Mouse (Mus musculus) heart, embryonic 14.5 days (tissue): ENCODE data around the gene Pfpl. TPM values are rescaled to one million over a fixed set of nuclear protein-coding genes. Genes with fewer than 3 reads are reported as not detected.

Experiments
- ATAC-seq: fragments of 200-750 bp; cut with Nextera tagmentation; 2 replicates; pipeline ENCODE4 v1.8.0; 2017; ENCODE audit warnings: low read depth, moderate TSS enrichment; ENCODE audit not compliant: insufficient number of reproducible peaks, insufficient read depth, low FRiP score
- H3K27ac ChIP-seq, 2 experiments: fragments of 200-500 bp in 1 of 2; fragments of 300-500 bp in 1 of 2; sonication (generic) in 1 of 2; replicated peaks in 1 of 2; 2 replicates each; pipeline ENCODE4 v1.5.1; 2012 to 2014; ENCODE audit warnings: low read depth in 2 of 2, low read length in 2 of 2, control low read depth in 1 of 2, mild to moderate bottlenecking in 1 of 2, mixed read lengths in 1 of 2; ENCODE audit not compliant: control insufficient read depth in 1 of 2, insufficient read depth in 1 of 2
- H3K27me3 ChIP-seq: fragments of 300-500 bp; sonication (generic); 2 replicates; pipeline ENCODE4 v1.6.1; 2014; ENCODE audit warnings: mild to moderate bottlenecking, low read length, control low read depth; ENCODE audit not compliant: control insufficient read depth, insufficient read depth
- H3K36me3 ChIP-seq: fragments of 300-500 bp; sonication (generic); 2 replicates; pipeline ENCODE4 v1.6.1; 2014; ENCODE audit warnings: mild to moderate bottlenecking, control low read depth, low read length, mixed read lengths; ENCODE audit not compliant: control insufficient read depth, insufficient read depth
- H3K4me1 ChIP-seq, 2 experiments: fragments of 200-500 bp in 1 of 2; fragments of 300-500 bp in 1 of 2; sonication (generic) in 1 of 2; 2 replicates each; pipeline ENCODE4 v1.6.1; 2012 to 2014; ENCODE audit warnings: low read length in 2 of 2, control low read depth in 1 of 2, mixed read lengths in 1 of 2; ENCODE audit not compliant: control insufficient read depth in 2 of 2, insufficient read depth in 2 of 2
- H3K4me2 ChIP-seq: fragments of 300-500 bp; sonication (generic); 2 replicates; pipeline ENCODE4 v1.6.1; 2014; ENCODE audit warnings: mild to moderate bottlenecking, low read length
- H3K4me3 ChIP-seq, 2 experiments: fragments of 200-500 bp in 1 of 2; fragments of 300-500 bp in 1 of 2; sonication (generic) in 1 of 2; 2 replicates each; pipeline ENCODE4 v1.5.1; 2012 to 2014; ENCODE audit warnings: low read length in 2 of 2, mild to moderate bottlenecking in 2 of 2, control low read depth in 1 of 2, low read depth in 1 of 2, moderate library complexity in 1 of 2; ENCODE audit not compliant: control insufficient read depth in 1 of 2, insufficient read depth in 1 of 2
- H3K9ac ChIP-seq: fragments of 300-500 bp; sonication (generic); 2 replicates; pipeline ENCODE4 v1.6.1; 2014; ENCODE audit warnings: mild to moderate bottlenecking, low read length
- H3K9me3 ChIP-seq: fragments of 300-500 bp; sonication (generic); 2 replicates; pipeline ENCODE4 v1.6.1; 2016; ENCODE audit warnings: low read length, control low read depth; ENCODE audit not compliant: control insufficient read depth
- WGBS: fragments of 180-500 bp; shearing (Covaris S2); extraction: QIAGEN DNeasy Blood & Tissue Kit; methylation state at CpG from one replicate; pipeline ENCODE4 v1.1.7; 2014; 5-methylcytosine and 5-hydroxymethylcytosine counted together
- polyA plus RNA-seq: library from polyadenylated mRNA; unstranded; fragments of >200 nt; fragmentation: Nextera tagmentation; extraction: Ambion mirVana; gene quantifications from 2 replicates; pipeline ENCODE4 v1.2.1, GENCODE M21; 2014

Pfpl gene
- polyA plus RNA-seq, 1 experiment from 2014 or later = not detected

DNA sequence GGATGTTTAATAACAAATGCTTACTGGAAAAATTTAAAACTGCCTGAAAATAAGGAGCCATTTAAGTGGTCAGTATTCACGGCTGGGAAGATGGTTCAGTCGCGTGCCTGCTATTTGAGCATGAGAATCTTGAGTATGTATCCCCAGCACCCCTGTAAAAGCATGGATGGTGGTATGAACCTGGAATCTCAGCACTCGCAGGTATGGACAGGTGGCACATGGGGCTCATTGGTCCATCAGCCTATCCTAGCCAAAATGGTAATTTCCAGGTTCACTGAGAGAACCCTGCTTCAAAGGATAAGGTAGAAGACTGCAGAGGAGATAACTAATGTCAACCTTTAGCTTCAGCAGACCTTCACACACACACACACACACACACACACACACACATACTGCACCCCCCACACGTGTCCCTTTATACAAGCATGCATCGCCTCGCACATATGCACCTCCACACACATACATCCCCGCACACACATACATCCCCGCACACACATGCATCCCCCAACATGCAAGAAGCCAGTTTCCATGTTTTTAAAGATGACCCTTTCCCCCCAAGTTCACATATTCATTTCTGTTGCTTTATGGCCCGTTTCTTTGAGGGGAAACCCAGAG, 37.9 kb downstream of the Pfpl start:
- no peaks in the 10 kb centered on the region for H3K36me3 ChIP-seq
- H3K27ac ChIP-seq = no peak overlapping the region
- WGBS = 89% methylated on average over 10 of the region's 10 CpGs
- no peaks in the 10 kb centered on the region for H3K9me3 ChIP-seq
- H3K27me3 ChIP-seq = no peaks in the 10 kb centered on the region
- peaks cover 6 to 11% of the 10 kb centered on the region in 2 experiments; a peak in 3 of 4 replicates for H3K4me1 ChIP-seq
- no peak overlapping the region for H3K4me2 ChIP-seq
- ATAC-seq = no peak
- H3K9ac ChIP-seq = no peak overlapping the region
- no peak overlapping the region for H3K4me3 ChIP-seq

DNA sequence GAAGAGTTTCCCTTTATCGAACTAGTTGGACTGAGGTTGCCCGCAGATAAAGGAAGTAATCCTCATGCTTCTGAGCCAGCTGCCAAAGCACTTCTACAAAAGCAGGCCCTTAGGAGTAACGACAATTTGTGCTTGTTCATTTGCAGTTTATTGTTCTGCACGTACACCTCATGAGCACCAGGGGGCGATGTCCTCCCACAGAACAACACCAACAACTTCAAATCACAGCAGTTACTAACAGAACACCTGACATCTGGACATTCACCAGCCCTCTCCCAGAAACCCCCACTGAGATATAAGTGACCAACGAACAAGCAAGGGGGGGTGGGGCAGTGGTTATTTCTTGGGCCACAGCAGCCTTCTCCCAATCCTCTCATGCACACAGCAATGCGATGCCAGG, 38.5 kb downstream of the Pfpl start:
- Histone ChIP-seq H3K4me3 (no peak overlapping the region), H3K27me3 (no peaks in the 10 kb centered on the region), H3K4me2 (no peak overlapping the region), H3K27ac (no peak overlapping the region), H3K4me1 (peaks cover 6 to 11% of the 10 kb centered on the region in 2 experiments; a peak in 3 of 4 replicates), H3K9me3 (no peaks in the 10 kb centered on the region), H3K36me3 (no peaks in the 10 kb centered on the region), H3K9ac (no peak overlapping the region)
- 21% methylated on average over 7 of the region's 7 CpGs for WGBS
- ATAC-seq = no peak

DNA sequence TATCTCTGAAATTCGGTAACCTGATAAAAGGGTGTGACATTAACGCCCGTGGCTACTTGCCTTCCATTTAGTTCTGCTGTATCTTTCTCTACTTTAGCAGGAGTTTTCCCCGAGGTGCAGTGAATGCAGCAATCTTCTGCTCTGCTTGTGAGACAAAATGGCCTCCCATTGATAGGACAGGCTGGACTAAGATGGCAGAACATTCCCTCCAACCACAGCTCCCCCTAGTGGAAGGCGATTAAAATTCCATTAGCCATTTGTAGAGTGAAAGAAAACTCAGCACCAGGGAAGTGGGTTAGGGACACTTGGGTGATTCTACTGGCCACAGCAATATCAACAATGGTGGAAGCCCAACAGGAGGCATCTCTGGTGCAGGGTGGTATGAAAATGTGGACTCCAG, 39.7 kb downstream of the Pfpl start:
- Histone ChIP-seq H3K36me3 (no peaks in the 10 kb centered on the region), H3K4me1 (peaks cover 6 to 13% of the 10 kb centered on the region in 2 experiments; a peak in 3 of 4 replicates), H3K9me3 (no peaks in the 10 kb centered on the region), H3K27ac (no peak overlapping the region), H3K9ac (no peak overlapping the region), H3K4me3 (no peak overlapping the region), H3K4me2 (no peak overlapping the region), H3K27me3 (no peaks in the 10 kb centered on the region)
- WGBS = 75% methylated on average over 5 of the region's 5 CpGs
- no peak for ATAC-seq

DNA sequence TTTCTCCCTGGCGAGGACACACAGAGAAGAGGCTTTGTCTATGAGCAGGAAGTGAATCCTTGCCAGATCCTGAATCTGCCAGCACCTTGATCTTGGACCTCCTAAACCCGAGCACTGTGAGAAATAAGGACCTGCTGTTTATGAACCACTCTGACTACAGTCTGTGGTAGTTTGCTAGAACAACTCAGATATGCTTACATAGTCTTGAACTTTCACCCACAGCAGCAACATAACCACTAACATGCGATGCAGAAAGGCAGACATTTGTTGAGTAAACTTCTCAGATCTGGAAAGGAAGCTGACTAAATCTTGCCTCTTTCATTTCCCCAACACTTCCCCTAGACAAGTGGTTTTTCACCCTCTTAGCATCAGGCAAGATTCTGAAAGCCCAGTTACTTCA, 44.2 kb downstream of the Pfpl start:
- Histone ChIP-seq H3K4me1 (peaks cover 7 to 10% of the 10 kb centered on the region in 2 experiments; a peak in 3 of 4 replicates), H3K9ac (no peak overlapping the region)
- WGBS = 50% methylated on average over 3 of the region's 3 CpGs

DNA sequence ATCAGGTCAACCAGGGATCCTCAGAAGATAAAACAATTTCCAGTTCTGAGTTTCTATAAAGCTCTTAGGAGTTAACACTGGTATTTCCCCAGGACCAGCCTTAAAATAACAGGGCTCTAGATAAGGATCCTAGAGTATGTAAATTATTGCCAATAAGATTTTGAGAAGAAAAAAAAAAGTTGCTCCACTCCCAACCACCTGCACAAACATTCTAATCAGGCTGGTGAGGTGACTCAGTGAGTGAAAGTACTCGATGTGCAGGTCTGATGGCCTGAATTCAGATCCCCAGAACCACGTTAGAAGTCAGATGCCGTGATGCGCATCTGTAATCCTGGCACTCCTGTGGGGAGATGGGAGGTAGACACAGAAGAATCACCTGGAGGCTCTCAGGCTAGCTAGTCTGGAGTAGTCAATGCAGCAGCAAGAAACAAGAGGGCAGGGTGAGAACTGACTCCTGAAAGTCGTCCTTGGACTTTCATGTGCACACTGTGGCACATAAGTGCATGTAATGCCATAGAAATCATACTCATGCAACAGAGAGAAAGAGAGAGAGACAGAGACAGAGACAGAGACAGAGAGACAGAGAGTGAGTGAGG, 44.8 kb downstream of the Pfpl start:
- no peaks in the 10 kb centered on the region for H3K9me3 ChIP-seq
- H3K4me2 ChIP-seq = no peak overlapping the region
- H3K4me3 ChIP-seq = no peak overlapping the region
- no peak overlapping the region for H3K27ac ChIP-seq
- no peaks in the 10 kb centered on the region for H3K36me3 ChIP-seq
- H3K4me1 ChIP-seq = peaks cover 8 to 10% of the 10 kb centered on the region in 2 experiments; a peak in 3 of 4 replicates
- no peak overlapping the region for H3K9ac ChIP-seq
- H3K27me3 ChIP-seq = no peaks in the 10 kb centered on the region
- no peak for ATAC-seq
- WGBS = 60% methylated on average over 5 of the region's 5 CpGs

More for the DNA sequence above, 44.2 kb downstream of the Pfpl start:
- ATAC-seq = no peak
- H3K9me3 ChIP-seq = no peaks in the 10 kb centered on the region
- no peak overlapping the region for H3K4me3 ChIP-seq
- H3K36me3 ChIP-seq = no peaks in the 10 kb centered on the region
- H3K27me3 ChIP-seq = no peaks in the 10 kb centered on the region
- no peak overlapping the region for H3K27ac ChIP-seq
- no peak overlapping the region for H3K4me2 ChIP-seq

DNA sequence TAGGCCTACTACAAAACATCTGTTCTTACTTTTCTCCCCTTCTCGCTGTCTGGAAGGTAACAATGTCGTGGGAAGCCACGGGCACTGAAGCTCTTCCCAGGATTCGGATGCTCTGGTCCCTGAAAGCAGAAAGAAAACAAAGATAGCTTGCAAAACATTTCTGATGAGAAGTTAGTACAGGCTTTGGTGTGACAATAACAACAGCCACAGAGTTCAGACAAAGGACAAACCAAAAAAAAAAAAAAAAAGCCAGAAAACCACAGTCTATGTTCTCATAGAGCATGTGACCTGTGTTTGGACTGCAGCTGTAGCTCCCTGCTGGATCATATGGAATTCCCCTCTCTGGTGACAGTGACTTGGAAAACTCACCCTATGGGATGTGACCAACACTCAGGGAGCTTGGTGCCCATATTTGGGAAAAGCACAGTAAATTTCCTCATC, 45.5 kb downstream of the Pfpl start:
- Histone ChIP-seq H3K4me2 (no peak overlapping the region), H3K36me3 (no peaks in the 10 kb centered on the region), H3K4me1 (peaks cover 8 to 10% of the 10 kb centered on the region in 2 experiments; a peak in 3 of 4 replicates), H3K27ac (no peak overlapping the region), H3K4me3 (no peak overlapping the region), H3K27me3 (no peaks in the 10 kb centered on the region), H3K9ac (no peak overlapping the region), H3K9me3 (no peaks in the 10 kb centered on the region)
- 65% methylated on average over 4 of the region's 4 CpGs for WGBS
- ATAC-seq = no peak

DNA sequence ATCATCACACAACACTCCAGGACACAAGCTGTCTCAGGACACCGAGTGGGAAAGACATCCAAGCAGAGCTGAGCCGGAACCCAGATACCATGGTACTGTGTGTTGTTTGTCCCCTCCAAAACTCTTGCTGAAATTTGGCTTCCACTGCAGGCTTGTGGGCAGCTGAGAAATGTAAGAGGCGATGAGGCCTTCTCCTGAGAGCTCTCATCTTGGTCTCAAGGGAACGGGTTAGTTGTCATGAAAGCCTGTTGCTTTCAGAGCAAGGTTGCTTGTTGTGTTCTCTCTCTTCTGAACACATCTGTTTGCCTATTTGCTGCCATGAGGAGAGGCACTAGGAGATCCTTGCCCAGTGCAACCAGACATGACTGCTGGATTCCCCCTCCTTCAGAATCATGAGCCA, 46.2 kb downstream of the Pfpl start:
- no peak overlapping the region for H3K9ac ChIP-seq
- H3K4me2 ChIP-seq = no peak overlapping the region
- H3K4me1 ChIP-seq = peaks cover 8 to 10% of the 10 kb centered on the region in 2 experiments; a peak in 3 of 4 replicates
- ATAC-seq = no peak
- H3K36me3 ChIP-seq = no peaks in the 10 kb centered on the region
- H3K27ac ChIP-seq = no peak overlapping the region
- no peaks in the 10 kb centered on the region for H3K27me3 ChIP-seq
- no peak overlapping the region for H3K4me3 ChIP-seq
- H3K9me3 ChIP-seq = no peaks in the 10 kb centered on the region
- WGBS = 83% methylated on average over 4 of the region's 4 CpGs
